Mouse (Mus musculus) right cerebral cortex, postnatal 14 days (tissue): ENCODE data around the gene Gm29609.

Source experiments
- DNase-seq: peaks from one replicate; pipeline ENCODE4 v3.0.0; 2022

Gene Gm29609

GRCm38 (mm10) chr5:31197072-31197471, 17.4 kb upstream of the Gm29609 start:
- DNase-seq: no peak

DNA sequence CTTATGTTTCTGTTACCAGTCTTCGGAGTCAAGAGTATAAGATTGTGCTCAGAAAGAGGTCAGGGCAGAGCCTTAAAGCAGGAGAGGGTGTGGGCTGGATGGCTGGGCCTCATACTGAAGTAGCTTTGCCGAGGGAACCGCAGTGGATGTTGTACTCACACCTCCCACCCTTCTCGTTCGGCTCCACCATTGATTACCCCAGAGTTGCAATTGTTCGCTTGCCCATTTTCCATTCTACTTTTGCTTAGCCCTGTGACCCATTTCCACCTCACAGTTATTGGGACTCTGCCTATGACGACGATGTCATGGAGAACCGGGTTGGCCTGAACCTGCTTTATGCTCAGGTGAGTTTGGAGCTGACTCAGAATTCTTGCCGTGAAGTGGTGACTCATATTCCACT, 16.5 kb upstream of the Gm29609 start:
- no peak for DNase-seq

- DNase-seq: no peak
Measured at GRCm38 (mm10) chr5:31195671-31196070, 16.0 kb upstream of the Gm29609 start.

GRCm38 (mm10) chr5:31194486-31195485, 15.1 kb upstream of the Gm29609 start:
- no peak for DNase-seq

DNA sequence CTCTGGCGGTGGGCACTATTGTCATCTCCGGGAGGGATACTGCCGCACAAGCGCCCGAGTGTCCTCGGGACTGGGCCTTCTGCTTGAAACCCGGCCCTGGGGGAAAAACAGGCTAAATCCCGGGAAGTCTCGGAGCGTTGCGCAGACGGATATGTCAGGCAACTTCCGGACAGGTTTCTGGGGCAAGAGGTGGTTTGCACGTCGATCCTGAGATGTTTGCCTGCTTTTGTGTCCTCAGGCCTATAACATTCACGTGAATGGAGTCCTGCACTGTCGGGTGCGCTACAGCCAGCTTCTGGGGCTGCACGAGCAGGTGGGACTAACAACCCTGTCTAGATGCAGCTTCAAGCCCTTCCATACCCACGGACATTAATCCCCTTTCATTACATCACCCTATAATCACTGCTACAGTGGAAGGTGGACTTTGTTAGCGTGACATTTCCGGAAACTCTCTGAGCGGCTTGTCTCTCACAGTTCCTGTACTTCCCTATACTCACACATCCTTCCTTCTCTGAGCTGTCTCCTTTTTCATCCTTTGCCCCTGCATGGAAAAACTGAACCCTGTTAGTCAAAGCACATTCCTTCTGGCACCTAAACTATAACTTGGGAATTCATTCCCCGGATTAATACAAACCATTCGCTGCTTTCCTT, 14.0 kb upstream of the Gm29609 start:
- no peak for DNase-seq

GRCm38 (mm10) chr5:31192939-31193630, 13.4 kb upstream of the Gm29609 start, which contains the start of the genes Snx17 and Eif2b4:
Snx17 (plus strand) TSS chr5:31193227.
Eif2b4 (minus strand) TSS chr5:31193430.
- peak; percentile 99 for DNase-seq

- no peak for DNase-seq
Measured at GRCm38 (mm10) chr5:31192045-31192938, 12.6 kb upstream of the Gm29609 start.

DNA sequence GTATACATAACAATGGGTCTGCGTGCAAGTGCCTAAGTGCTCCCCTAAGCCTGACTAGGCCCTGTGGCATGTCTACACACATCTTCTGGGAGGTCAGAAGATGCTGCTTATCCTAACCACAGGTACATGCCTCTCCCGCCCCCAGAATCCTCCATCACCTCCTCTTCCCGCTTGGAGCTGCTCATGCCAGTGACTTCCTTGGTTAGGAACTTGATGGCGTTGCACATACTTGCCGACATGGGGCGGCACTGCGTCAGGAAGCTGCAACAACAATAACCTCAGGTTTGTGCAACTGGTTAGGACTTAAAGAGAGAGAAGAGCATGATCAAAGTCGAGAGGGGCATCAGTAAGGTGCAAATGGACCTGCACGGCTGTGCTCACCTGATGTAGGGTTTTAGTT, 10.5 kb upstream of the Gm29609 start:
- no peak for DNase-seq

DNA sequence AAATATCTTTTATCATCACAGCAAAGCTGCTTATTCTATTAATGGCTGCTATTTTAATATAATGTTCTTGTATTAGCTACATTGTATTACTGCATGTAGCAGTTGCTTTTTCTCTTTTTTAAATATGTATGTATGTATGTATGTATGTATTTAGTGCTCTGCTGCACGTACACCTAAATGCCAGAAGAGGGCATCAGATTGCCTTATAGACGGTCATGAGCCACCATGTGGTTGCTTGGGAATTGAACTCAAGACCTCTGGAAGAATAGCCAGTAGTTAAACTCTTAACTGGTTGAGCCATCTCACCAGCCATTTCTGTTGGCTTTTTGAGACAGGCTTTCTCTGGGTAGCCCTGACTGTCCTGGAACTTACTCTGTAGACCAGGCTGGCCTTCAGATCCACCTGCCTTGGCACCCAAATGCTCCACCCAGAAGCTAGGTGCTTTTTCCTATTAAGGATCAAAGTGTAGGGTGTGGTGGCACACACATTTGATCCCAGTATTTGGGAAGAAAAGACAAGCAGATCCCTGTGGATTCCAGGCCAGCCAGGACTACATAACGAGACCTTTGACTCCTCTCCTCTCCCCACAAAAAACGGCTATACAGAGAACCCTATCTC, 8.6 kb upstream of the Gm29609 start:
- no peak for DNase-seq

- no peak for DNase-seq
Measured at GRCm38 (mm10) chr5:31183678-31184077, 4.0 kb upstream of the Gm29609 start.

- DNase-seq: no peak
Measured at GRCm38 (mm10) chr5:31181183-31181770, 1.6 kb upstream of the Gm29609 start.

DNA sequence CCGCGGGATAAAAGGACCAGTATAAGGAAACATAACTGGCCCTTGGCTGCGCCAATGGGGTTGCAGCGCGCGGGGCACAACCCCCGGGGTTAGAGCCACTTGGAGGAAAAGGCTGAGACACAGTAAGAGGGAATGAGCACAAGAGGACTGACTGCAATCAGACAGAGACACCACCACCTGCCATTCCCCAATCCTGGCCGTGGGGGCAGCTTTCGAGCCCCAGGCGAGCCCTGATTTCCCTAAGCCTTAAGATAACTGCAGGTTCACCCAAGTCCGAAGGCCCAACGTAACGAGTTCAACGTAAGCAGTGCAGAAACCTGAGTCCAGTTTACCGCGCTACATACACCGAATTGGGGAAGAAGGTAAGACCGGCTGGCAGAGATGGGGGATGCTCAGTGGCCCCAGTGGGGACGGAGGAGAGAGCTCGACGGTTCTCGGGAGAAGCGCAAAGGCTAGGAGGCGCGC, 378 bp downstream of the Gm29609 start:
- DNase-seq: no peak

DNA sequence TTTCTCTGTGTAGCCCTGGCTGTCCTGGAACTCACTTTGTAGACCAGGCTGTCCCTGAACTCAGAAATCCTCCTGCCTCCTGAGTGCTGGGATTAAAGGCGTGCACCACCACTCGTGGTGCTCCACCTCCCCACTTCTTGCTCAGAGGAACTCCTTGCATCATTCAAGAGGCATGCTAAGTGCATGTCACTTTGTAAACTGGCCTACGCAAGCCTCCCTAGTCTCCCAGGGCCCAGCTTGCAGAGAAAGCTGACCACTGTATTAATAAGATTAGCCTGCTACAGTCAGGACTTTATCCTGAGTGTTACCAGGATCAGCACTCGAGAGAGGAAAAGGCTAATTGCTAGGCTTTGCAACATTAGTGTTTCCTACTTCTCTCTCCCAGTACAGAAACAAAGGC, 11.1 kb downstream of the Gm29609 start:
- DNase-seq: no peak

DNA sequence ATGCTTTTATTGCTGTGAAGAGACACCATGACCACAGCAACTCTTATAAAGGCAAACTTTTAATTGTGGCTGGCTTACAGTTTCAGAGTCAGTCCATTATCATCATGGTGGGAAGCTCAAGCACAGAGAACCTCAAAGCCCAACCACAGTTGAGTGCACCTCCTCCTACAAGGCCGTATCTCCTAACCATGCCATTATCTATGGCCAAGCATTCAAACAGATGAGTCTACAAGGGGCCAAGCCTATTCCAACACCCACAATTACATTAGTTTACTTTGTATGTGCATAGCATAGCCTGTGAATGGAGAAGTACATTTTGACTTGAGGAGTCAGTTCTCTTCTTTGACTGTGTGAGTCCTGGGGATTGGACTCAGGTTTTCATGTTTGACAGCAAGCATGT, 14.8 kb downstream of the Gm29609 start:
- no peak for DNase-seq

DNA sequence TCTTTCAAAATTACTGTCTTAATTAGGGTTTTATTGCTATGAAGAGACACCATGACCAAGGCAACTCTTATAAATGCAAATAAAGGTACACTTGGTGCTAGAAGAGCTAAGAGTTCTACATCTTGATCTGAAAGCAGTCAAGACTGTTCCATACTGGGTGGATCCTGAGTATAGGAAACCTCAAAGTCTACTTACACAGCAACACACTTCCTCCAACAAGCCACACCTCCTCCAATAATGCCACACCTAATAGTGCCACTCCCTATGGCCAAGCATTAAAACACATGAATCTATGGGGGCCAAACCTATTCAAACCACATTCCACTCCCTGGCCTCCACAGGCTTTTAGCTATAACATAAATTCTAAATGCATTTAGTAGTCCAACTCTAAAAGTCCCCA, 17.2 kb downstream of the Gm29609 start:
- no peak for DNase-seq

- DNase-seq: peak; percentile 68
Measured at GRCm38 (mm10) chr5:31154152-31154553, 25.6 kb downstream of the Gm29609 start, which contains the start of gene Mpv17. Mpv17 (minus strand) TSS chr5:31154251.

DNA sequence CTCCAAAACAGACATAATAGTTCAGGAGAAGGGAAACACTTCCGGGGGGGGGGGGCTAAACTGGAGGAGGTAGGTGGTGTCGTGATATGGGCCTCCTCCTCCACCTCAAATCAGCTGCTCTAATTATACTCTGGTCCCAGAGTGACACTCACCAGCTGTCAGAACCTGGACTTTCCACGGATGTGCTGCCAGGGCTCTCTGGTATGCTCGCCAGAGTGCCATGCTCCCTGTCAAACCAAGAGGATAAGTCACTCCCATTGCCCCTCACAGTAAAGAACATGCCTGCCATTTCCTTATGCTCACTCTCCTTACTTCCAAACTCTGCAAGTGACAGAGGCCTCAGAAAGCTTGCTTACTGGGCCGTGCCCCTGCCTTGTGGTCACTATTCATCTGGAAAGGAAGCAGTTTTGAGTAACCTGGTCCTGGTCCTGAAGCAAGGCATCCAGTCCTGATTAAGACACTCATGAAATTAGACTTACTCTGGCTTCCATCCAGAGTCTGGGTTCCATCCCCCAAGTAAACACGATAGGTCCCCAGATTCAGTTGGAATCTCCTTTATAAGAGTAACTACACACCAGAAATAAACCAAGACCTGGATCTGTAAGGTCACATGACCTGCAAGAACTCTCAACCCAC, 26.1 kb downstream of the Gm29609 start:
- no peak for DNase-seq

DNA sequence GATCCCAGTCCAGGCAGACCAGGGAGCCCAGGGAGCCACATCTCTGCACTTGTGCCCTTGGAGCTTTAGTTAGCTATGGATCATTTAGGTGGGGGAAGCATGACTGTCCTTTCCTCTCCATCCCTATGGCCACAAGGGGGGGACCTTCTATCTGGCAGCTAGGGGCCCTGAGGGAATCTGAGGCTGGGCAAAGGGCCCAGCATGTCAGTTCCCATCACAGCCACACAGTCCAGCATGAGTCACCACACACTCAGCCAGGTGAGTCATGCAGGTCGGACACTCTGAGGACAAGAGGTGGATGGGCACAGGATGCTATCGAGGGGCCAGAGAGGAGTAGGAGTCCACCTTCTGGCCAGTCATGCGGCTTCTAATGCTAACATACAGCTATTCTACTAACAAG, 28.0 kb downstream of the Gm29609 start:
- DNase-seq: no peak

GRCm38 (mm10) chr5:31149781-31150180, 29.9 kb downstream of the Gm29609 start:
- no peak for DNase-seq

- no peak for DNase-seq
Measured at GRCm38 (mm10) chr5:31138968-31139425, 40.7 kb downstream of the Gm29609 start.
